Mouse (Mus musculus) liver, adult 2 months (tissue): ENCODE results near the gene Tyrobp. TPM values are rescaled to one million over a fixed set of nuclear protein-coding genes. Genes with fewer than 3 reads are reported as not detected.

Experiments
- DNase-seq: peaks from one replicate; pipeline ENCODE4 v3.0.0-alpha.2; 2011; ENCODE audit warnings: low read depth, low spot score; ENCODE audit errors: extremely low read depth
- H3K27ac ChIP-seq: fragments of 200-500 bp; replicated peaks from 2 replicates; pipeline ENCODE4 v1.5.1; 2012; ENCODE audit warnings: low read depth, mild to moderate bottlenecking, control low read depth, inconsistent platforms, low read length; ENCODE audit not compliant: insufficient read depth
- H3K27me3 ChIP-seq: fragments of 200-500 bp; 2 replicates; pipeline ENCODE4 v1.6.1; 2012; ENCODE audit warnings: mild to moderate bottlenecking, moderate library complexity, low read length, inconsistent platforms; ENCODE audit not compliant: control insufficient read depth, insufficient read depth
- H3K36me3 ChIP-seq: fragments of 200-500 bp; 2 replicates; pipeline ENCODE4 v1.6.1; 2012; ENCODE audit warnings: low read length, inconsistent platforms; ENCODE audit not compliant: control insufficient read depth, insufficient read depth
- H3K4me1 ChIP-seq: fragments of 200-500 bp; 2 replicates; pipeline ENCODE4 v1.6.1; 2011; ENCODE audit warnings: low read length; ENCODE audit not compliant: control insufficient read depth, insufficient read depth
- H3K4me3 ChIP-seq: fragments of 200-500 bp; 2 replicates; pipeline ENCODE4 v1.5.1; 2011; ENCODE audit warnings: low read depth, mild to moderate bottlenecking, control low read depth, low read length, moderate library complexity; ENCODE audit not compliant: insufficient read depth
- H3K79me2 ChIP-seq: fragments of 200-500 bp; 2 replicates; pipeline ENCODE4 v1.6.1; 2012; ENCODE audit warnings: inconsistent platforms, mild to moderate bottlenecking, low read length, moderate library complexity; ENCODE audit not compliant: control insufficient read depth, insufficient read depth
- H3K9ac ChIP-seq: fragments of 200-500 bp; 2 replicates; pipeline ENCODE4 v1.6.1; 2012; ENCODE audit warnings: low read depth, mild to moderate bottlenecking, control low read depth, inconsistent platforms, low read length
- CTCF ChIP-seq: fragments of 200-500 bp; IDR thresholded peaks from 2 replicates; pipeline ENCODE4 v1.5.1; 2011; ENCODE audit warnings: low read depth, low read length, control low read depth
- POLR2A ChIP-seq: fragments of 200-500 bp; IDR thresholded peaks from 2 replicates; pipeline ENCODE4 v1.6.1; 2011; ENCODE audit warnings: low read length, control low read depth; ENCODE audit not compliant: insufficient read depth; ENCODE audit errors: extremely low read depth
- WGBS: fragments of 180-500 bp; shearing (Covaris S2); methylation state at CpG from one replicate; pipeline ENCODE4 v1.1.7; 2018; 5-methylcytosine and 5-hydroxymethylcytosine counted together
- polyA plus RNA-seq: library from polyadenylated mRNA; depleted of rRNA; stranded (reverse); fragments of >200 nt; gene quantifications from 2 replicates; pipeline ENCODE4 v1.2.3, GENCODE M21; 2012
- total RNA-seq: library from RNA; depleted of rRNA; stranded (reverse); fragments of >200 nt; gene quantifications from 2 replicates; pipeline ENCODE4 v1.2.3, GENCODE M21; 2014

Gene Tyrobp
- total and polyA plus RNA-seq, 2 experiments, result 46.1 to 86.4 TPM

GRCm38 (mm10) chr7:30420673-30421072, 7.1 kb downstream of the Tyrobp start:
- TF ChIP-seq CTCF (no peak), POLR2A (no peak)
- H3K4me1 ChIP-seq, result 0 out of 2 replicates have a peak, but pooled peaks cover 2% of the 10 kb centered on the region
- no peak overlapping the region for H3K9ac ChIP-seq
- H3K36me3 ChIP-seq, result no peaks in the 10 kb centered on the region
- WGBS, result 79% methylated on average over 3 of the region's 3 CpGs
- H3K4me3 ChIP-seq, result no peak overlapping the region
- DNase-seq, result no peak
- H3K27ac ChIP-seq, result peak overlapping the region; percentile 24; the same call in 1 of the 2 replicates
- H3K27me3 ChIP-seq, result no peaks in the 10 kb centered on the region
- no peaks in the 10 kb centered on the region for H3K79me2 ChIP-seq

- Histone ChIP-seq H3K9ac (peak within 1 kb of the TSS; percentile 54), H3K36me3 (no peaks in the 10 kb centered on the region), H3K27ac (peak within 1 kb of the TSS; percentile 56), H3K4me3 (peak within 1 kb of the TSS; percentile 50), H3K79me2 (no peaks in the 10 kb centered on the region), H3K27me3 (no peaks in the 10 kb centered on the region), H3K4me1 (0 out of 2 replicates have a peak, but pooled peaks cover 2% of the 10 kb centered on the region)
- DNase-seq, result peak; percentile 22
- TF ChIP-seq POLR2A, result no peak
- TF ChIP-seq CTCF, result no peak
- 11% methylated on average over 31 of the region's 31 CpGs for WGBS
Measured at GRCm38 (mm10) chr7:30421175-30421889, 7.8 kb downstream of the Tyrobp start, which contains the start of gene Nfkbid. Gene Nfkbid, plus strand, starts transcription at chr7:30421732.

- Histone ChIP-seq H3K4me1 (0 out of 2 replicates have a peak, but pooled peaks cover 2% of the 10 kb centered on the region), H3K4me3 (peak overlapping the region; percentile 50), H3K27ac (peak overlapping the region; percentile 29), H3K79me2 (no peaks in the 10 kb centered on the region), H3K36me3 (no peaks in the 10 kb centered on the region), H3K27me3 (no peaks in the 10 kb centered on the region), H3K9ac (peak overlapping the region; percentile 19; the same call in 1 of the 2 replicates)
- peak; percentile 25 for DNase-seq
- TF ChIP-seq POLR2A, result 0 out of 2 replicates have a peak, but pooled peaks have one; percentile 9
- no peak for TF ChIP-seq CTCF
- WGBS, result under 1% methylated on average over 45 of the region's 45 CpGs
Measured at GRCm38 (mm10) chr7:30421890-30422435, 8.4 kb downstream of the Tyrobp start.

GRCm38 (mm10) chr7:30422560-30422959, 9.0 kb downstream of the Tyrobp start:
- no peak for TF ChIP-seq POLR2A
- TF ChIP-seq CTCF, result no peak
- DNase-seq, result no peak
- H3K79me2 ChIP-seq, result no peaks in the 10 kb centered on the region
- H3K4me1 ChIP-seq, result 0 out of 2 replicates have a peak, but pooled peaks cover 2% of the 10 kb centered on the region
- no peaks in the 10 kb centered on the region for H3K27me3 ChIP-seq
- peak overlapping the region; percentile 50 for H3K4me3 ChIP-seq
- 10% methylated on average over 9 of the region's 9 CpGs for WGBS
- no peaks in the 10 kb centered on the region for H3K36me3 ChIP-seq
- H3K27ac ChIP-seq, result peak overlapping the region; percentile 38
- H3K9ac ChIP-seq, result peak overlapping the region; percentile 54

- DNase-seq, result no peak
- H3K36me3 ChIP-seq, result no peaks in the 10 kb centered on the region
- H3K27me3 ChIP-seq, result no peaks in the 10 kb centered on the region
- H3K79me2 ChIP-seq, result no peaks in the 10 kb centered on the region
- no peak overlapping the region; the same call in 1 of the 2 replicates for H3K27ac ChIP-seq
- WGBS, result 38% methylated on average over 23 of the region's 23 CpGs
- H3K9ac ChIP-seq, result peak overlapping the region; percentile 54
- H3K4me1 ChIP-seq, result 0 out of 2 replicates have a peak, but pooled peaks cover 2% of the 10 kb centered on the region
- TF ChIP-seq CTCF, result no peak
- no peak for TF ChIP-seq POLR2A
- peak overlapping the region; percentile 50 for H3K4me3 ChIP-seq
Measured at GRCm38 (mm10) chr7:30423071-30423641, 9.6 kb downstream of the Tyrobp start.
